Mouse (Mus musculus) midbrain, postnatal 0 days (tissue): ENCODE results near the gene Zfp553. TPM values are rescaled to one million over a fixed set of nuclear protein-coding genes. Genes with fewer than 3 reads are reported as not detected.

ENCODE experiments used
- ATAC-seq: fragments of 200-750 bp; cut with Nextera tagmentation; 2 replicates; pipeline ENCODE4 v1.8.0; 2017; ENCODE audit warnings: moderate number of reproducible peaks, mild to moderate bottlenecking, moderate TSS enrichment, moderate library complexity; ENCODE audit not compliant: low FRiP score
- DNase-seq: peaks from one replicate; pipeline ENCODE4 v3.0.0-alpha.2; 2015; ENCODE audit warnings: low spot score
- H3K27ac ChIP-seq: fragments of 300-500 bp; sonication (generic); 2 replicates; pipeline ENCODE4 v1.5.1; 2014; ENCODE audit warnings: low read depth, mild to moderate bottlenecking, low read length, mixed read lengths
- H3K27me3 ChIP-seq: fragments of 300-500 bp; sonication (generic); 2 replicates; pipeline ENCODE4 v1.6.1; 2014; ENCODE audit warnings: low read length, control low read depth, mixed read lengths; ENCODE audit not compliant: insufficient read depth
- H3K36me3 ChIP-seq: fragments of 300-500 bp; sonication (generic); 2 replicates; pipeline ENCODE4 v1.6.1; 2014; ENCODE audit warnings: low read length, control low read depth, mixed read lengths; ENCODE audit not compliant: insufficient read depth
- H3K4me1 ChIP-seq: fragments of 300-500 bp; sonication (generic); 2 replicates; pipeline ENCODE4 v1.6.1; 2014; ENCODE audit warnings: mild to moderate bottlenecking, control low read depth, antibody characterized with exemption, low read length, mixed read lengths; ENCODE audit not compliant: insufficient read depth
- H3K4me2 ChIP-seq: fragments of 300-500 bp; sonication (generic); 2 replicates; pipeline ENCODE4 v1.6.1; 2014; ENCODE audit warnings: low read depth, mild to moderate bottlenecking, low read length, mixed read lengths; ENCODE audit not compliant: poor library complexity, severe bottlenecking
- H3K4me3 ChIP-seq: fragments of 300-500 bp; sonication (generic); 2 replicates; pipeline ENCODE4 v1.5.1; 2014; ENCODE audit warnings: low read depth, mild to moderate bottlenecking, low read length, moderate library complexity
- H3K9ac ChIP-seq: fragments of 300-500 bp; sonication (generic); replicated peaks from 2 replicates; pipeline ENCODE4 v1.6.1; 2014; ENCODE audit warnings: mild to moderate bottlenecking, low read length, moderate library complexity, mixed read lengths; ENCODE audit not compliant: poor library complexity, severe bottlenecking
- H3K9me3 ChIP-seq: fragments of 300-500 bp; sonication (generic); 2 replicates; pipeline ENCODE4 v1.6.1; 2016; ENCODE audit warnings: low read length, control low read depth
- CTCF ChIP-seq: IDR thresholded peaks from 2 replicates; pipeline ENCODE4 v1.5.1; 2016; ENCODE audit warnings: antibody characterized with exemption, mild to moderate bottlenecking
- WGBS: fragments of 180-500 bp; shearing (Covaris S2); extraction: QIAGEN DNeasy Blood & Tissue Kit; methylation state at CpG from one replicate; pipeline ENCODE4 v1.1.7; 2014; 5-methylcytosine and 5-hydroxymethylcytosine counted together
- polyA plus RNA-seq: library from polyadenylated mRNA; unstranded; fragments of >200 nt; fragmentation: Nextera tagmentation; extraction: Ambion mirVana; gene quantifications from 2 replicates; pipeline ENCODE4 v1.2.1, GENCODE M21; 2015
- total RNA-seq: library from RNA; depleted of rRNA; stranded (reverse); fragments of >200 nt; gene quantifications from 2 replicates; pipeline ENCODE4 v1.2.3, GENCODE M21; 2014

Gene Zfp553
- total and polyA plus RNA-seq, 2 experiments from 2014 or later: 32.3 to 37.4 TPM

GRCm38 (mm10) chr7:127195544-127196295, 37.1 kb upstream of the Zfp553 start, which contains the start of gene Cd2bp2:
TSS of gene Cd2bp2 (minus strand) at chr7:127196050.
- peak within 1 kb of the TSS; percentile 93 for H3K27ac ChIP-seq
- peak; percentile 63 for TF ChIP-seq CTCF
- no peaks in the 10 kb centered on the region for H3K27me3 ChIP-seq
- H3K4me3 ChIP-seq: peak within 1 kb of the TSS; percentile 66
- DNase-seq: peak; percentile 99
- peaks cover 50% of the 10 kb centered on the region for H3K36me3 ChIP-seq
- peak; percentile 97 for ATAC-seq
- peak within 1 kb of the TSS; percentile 74 for H3K9ac ChIP-seq
- H3K4me2 ChIP-seq: peak within 1 kb of the TSS; percentile 75
- no peaks in the 10 kb centered on the region for H3K9me3 ChIP-seq
- peaks cover 7% of the 10 kb centered on the region for H3K4me1 ChIP-seq
- under 1% methylated on average over 51 of the region's 51 CpGs for WGBS

GRCm38 (mm10) chr7:127196484-127196883, 36.4 kb upstream of the Zfp553 start:
- no peaks in the 10 kb centered on the region for H3K27me3 ChIP-seq
- TF ChIP-seq CTCF: no peak
- H3K4me1 ChIP-seq: peaks cover 7% of the 10 kb centered on the region
- H3K4me2 ChIP-seq: peak overlapping the region; percentile 65
- ATAC-seq (no peak), DNase-seq (no peak)
- peaks cover 47% of the 10 kb centered on the region for H3K36me3 ChIP-seq
- peak overlapping the region; percentile 62 for H3K9ac ChIP-seq
- WGBS: 55% methylated on average over 11 of the region's 11 CpGs
- H3K27ac ChIP-seq: peak overlapping the region; percentile 66
- H3K9me3 ChIP-seq: no peaks in the 10 kb centered on the region
- peak overlapping the region; percentile 66 for H3K4me3 ChIP-seq

GRCm38 (mm10) chr7:127206606-127207005, 26.3 kb upstream of the Zfp553 start:
- no peak for ATAC-seq
- no peak for TF ChIP-seq CTCF
- peaks cover 6% of the 10 kb centered on the region for H3K4me1 ChIP-seq
- H3K9ac ChIP-seq: peak overlapping the region; percentile 63
- no peaks in the 10 kb centered on the region for H3K9me3 ChIP-seq
- no peaks in the 10 kb centered on the region for H3K27me3 ChIP-seq
- peaks cover 17% of the 10 kb centered on the region for H3K36me3 ChIP-seq
- peak overlapping the region; percentile 56 for H3K4me3 ChIP-seq
- no peak for DNase-seq
- H3K4me2 ChIP-seq: peak overlapping the region; percentile 99
- no peak overlapping the region for H3K27ac ChIP-seq
- WGBS: 60% methylated on average over 2 of the region's 2 CpGs

GRCm38 (mm10) chr7:127207374-127208294, 25.2 kb upstream of the Zfp553 start:
- DNase-seq (no peak), ATAC-seq (0 out of 2 replicates have a peak, but pooled peaks have one; percentile 0)
- Histone ChIP-seq H3K4me1 (peaks cover 6% of the 10 kb centered on the region), H3K36me3 (peaks cover 12% of the 10 kb centered on the region), H3K4me2 (peak overlapping the region; percentile 99), H3K27ac (peak overlapping the region; percentile 62; the same call in 1 of the 2 replicates), H3K27me3 (no peaks in the 10 kb centered on the region), H3K4me3 (peak overlapping the region; percentile 56), H3K9me3 (no peaks in the 10 kb centered on the region), H3K9ac (peak overlapping the region; percentile 63)
- WGBS: under 1% methylated on average over 53 of the region's 53 CpGs
- TF ChIP-seq CTCF: no peak

GRCm38 (mm10) chr7:127208295-127208552, 24.6 kb upstream of the Zfp553 start, which contains the start of gene Tbc1d10b:
TSS of gene Tbc1d10b (minus strand) at chr7:127208468.
- H3K4me2 ChIP-seq: peak within 1 kb of the TSS; percentile 99
- peak within 1 kb of the TSS; percentile 56 for H3K4me3 ChIP-seq
- peaks cover 6% of the 10 kb centered on the region for H3K36me3 ChIP-seq
- peak within 1 kb of the TSS; percentile 63 for H3K9ac ChIP-seq
- no peaks in the 10 kb centered on the region for H3K9me3 ChIP-seq
- under 1% methylated on average over 26 of the region's 44 CpGs for WGBS
- H3K27me3 ChIP-seq: no peaks in the 10 kb centered on the region
- H3K4me1 ChIP-seq: peaks cover 6% of the 10 kb centered on the region
- ATAC-seq (peak; percentile 3; the same call in 1 of the 2 replicates), DNase-seq (no peak)
- peak within 1 kb of the TSS; percentile 75 for H3K27ac ChIP-seq
- no peak for TF ChIP-seq CTCF
